Mouse (Mus musculus) liver, adult 2 months (tissue): ENCODE measurements around the gene Sema4c. TPM values are rescaled to one million over a fixed set of nuclear protein-coding genes. Genes with fewer than 3 reads are reported as not detected.

ENCODE experiments used
- DNase-seq: peaks from one replicate; pipeline ENCODE4 v3.0.0-alpha.2; 2011; ENCODE audit warnings: low read depth, low spot score; ENCODE audit errors: extremely low read depth
- H3K27ac ChIP-seq: fragments of 200-500 bp; replicated peaks from 2 replicates; pipeline ENCODE4 v1.5.1; 2012; ENCODE audit warnings: low read depth, mild to moderate bottlenecking, control low read depth, inconsistent platforms, low read length; ENCODE audit not compliant: insufficient read depth
- H3K27me3 ChIP-seq: fragments of 200-500 bp; 2 replicates; pipeline ENCODE4 v1.6.1; 2012; ENCODE audit warnings: mild to moderate bottlenecking, moderate library complexity, low read length, inconsistent platforms; ENCODE audit not compliant: control insufficient read depth, insufficient read depth
- H3K36me3 ChIP-seq: fragments of 200-500 bp; 2 replicates; pipeline ENCODE4 v1.6.1; 2012; ENCODE audit warnings: low read length, inconsistent platforms; ENCODE audit not compliant: control insufficient read depth, insufficient read depth
- H3K4me1 ChIP-seq: fragments of 200-500 bp; 2 replicates; pipeline ENCODE4 v1.6.1; 2011; ENCODE audit warnings: low read length; ENCODE audit not compliant: control insufficient read depth, insufficient read depth
- H3K4me3 ChIP-seq: fragments of 200-500 bp; 2 replicates; pipeline ENCODE4 v1.5.1; 2011; ENCODE audit warnings: low read depth, mild to moderate bottlenecking, control low read depth, low read length, moderate library complexity; ENCODE audit not compliant: insufficient read depth
- H3K79me2 ChIP-seq: fragments of 200-500 bp; 2 replicates; pipeline ENCODE4 v1.6.1; 2012; ENCODE audit warnings: inconsistent platforms, mild to moderate bottlenecking, low read length, moderate library complexity; ENCODE audit not compliant: control insufficient read depth, insufficient read depth
- H3K9ac ChIP-seq: fragments of 200-500 bp; 2 replicates; pipeline ENCODE4 v1.6.1; 2012; ENCODE audit warnings: low read depth, mild to moderate bottlenecking, control low read depth, inconsistent platforms, low read length
- CTCF ChIP-seq: fragments of 200-500 bp; IDR thresholded peaks from 2 replicates; pipeline ENCODE4 v1.5.1; 2011; ENCODE audit warnings: low read depth, low read length, control low read depth
- POLR2A ChIP-seq: fragments of 200-500 bp; IDR thresholded peaks from 2 replicates; pipeline ENCODE4 v1.6.1; 2011; ENCODE audit warnings: low read length, control low read depth; ENCODE audit not compliant: insufficient read depth; ENCODE audit errors: extremely low read depth
- WGBS: fragments of 180-500 bp; shearing (Covaris S2); methylation state at CpG from one replicate; pipeline ENCODE4 v1.1.7; 2018; 5-methylcytosine and 5-hydroxymethylcytosine counted together
- polyA plus RNA-seq: library from polyadenylated mRNA; depleted of rRNA; stranded (reverse); fragments of >200 nt; gene quantifications from 2 replicates; pipeline ENCODE4 v1.2.3, GENCODE M21; 2012
- total RNA-seq: library from RNA; depleted of rRNA; stranded (reverse); fragments of >200 nt; gene quantifications from 2 replicates; pipeline ENCODE4 v1.2.3, GENCODE M21; 2014

Gene Sema4c
- total and polyA plus RNA-seq, 2 experiments: 1.5 to 2.4 TPM

GRCm38 (mm10) chr1:36570320-36570719, 12.2 kb upstream of the Sema4c start:
- no peak overlapping the region for H3K4me3 ChIP-seq
- no peaks in the 10 kb centered on the region for H3K27me3 ChIP-seq
- TF ChIP-seq CTCF (no peak), POLR2A (no peak)
- no peaks in the 10 kb centered on the region for H3K79me2 ChIP-seq
- H3K27ac ChIP-seq: 0 out of 2 replicates have a peak overlapping the region, but pooled peaks have one; percentile 10
- H3K4me1 ChIP-seq: peaks cover 5% of the 10 kb centered on the region; the same call in 1 of the 2 replicates
- no peak overlapping the region for H3K9ac ChIP-seq
- DNase-seq: no peak
- H3K36me3 ChIP-seq: no peaks in the 10 kb centered on the region
- WGBS: 92% methylated on average over 5 of the region's 5 CpGs

GRCm38 (mm10) chr1:36569694-36570276, 11.6 kb upstream of the Sema4c start:
- no peaks in the 10 kb centered on the region for H3K27me3 ChIP-seq
- H3K9ac ChIP-seq: 0 out of 2 replicates have a peak overlapping the region, but pooled peaks have one; percentile 11
- no peaks in the 10 kb centered on the region for H3K36me3 ChIP-seq
- no peaks in the 10 kb centered on the region for H3K79me2 ChIP-seq
- peak overlapping the region; percentile 48 for H3K27ac ChIP-seq
- WGBS: 64% methylated on average over 7 of the region's 7 CpGs
- H3K4me1 ChIP-seq: peaks cover 5% of the 10 kb centered on the region; the same call in 1 of the 2 replicates
- TF ChIP-seq CTCF (no peak), POLR2A (no peak)
- no peak for DNase-seq
- H3K4me3 ChIP-seq: no peak overlapping the region

- Histone ChIP-seq H3K4me3 (no peak overlapping the region), H3K79me2 (no peaks in the 10 kb centered on the region), H3K27ac (peak overlapping the region; percentile 48; the same call in 1 of the 2 replicates), H3K9ac (no peak overlapping the region), H3K36me3 (no peaks in the 10 kb centered on the region), H3K4me1 (peaks cover 6% of the 10 kb centered on the region; the same call in 1 of the 2 replicates), H3K27me3 (no peaks in the 10 kb centered on the region)
- 71% methylated on average over 4 of the region's 4 CpGs for WGBS
- TF ChIP-seq CTCF: no peak
- no peak for TF ChIP-seq POLR2A
- DNase-seq: no peak
These were observed 10.6 kb upstream of the Sema4c start for GRCm38 (mm10) chr1:36568776-36569175.

GRCm38 (mm10) chr1:36567818-36568603, 9.9 kb upstream of the Sema4c start:
- WGBS: 59% methylated on average over 21 of the region's 21 CpGs

GRCm38 (mm10) chr1:36566425-36566824, 8.3 kb upstream of the Sema4c start:
- H3K9ac ChIP-seq: no peak overlapping the region
- no peaks in the 10 kb centered on the region for H3K36me3 ChIP-seq
- no peak for DNase-seq
- no peaks in the 10 kb centered on the region for H3K27me3 ChIP-seq
- WGBS: 41% methylated on average over 2 of the region's 2 CpGs
- H3K79me2 ChIP-seq: no peaks in the 10 kb centered on the region
- no peak overlapping the region for H3K27ac ChIP-seq
- H3K4me1 ChIP-seq: peaks cover 8% of the 10 kb centered on the region; the same call in 1 of the 2 replicates
- no peak overlapping the region for H3K4me3 ChIP-seq
- no peak for TF ChIP-seq POLR2A
- no peak for TF ChIP-seq CTCF

More at GRCm38 (mm10) chr1:36567818-36568603, 9.9 kb upstream of the Sema4c start:
- H3K27me3 ChIP-seq: no peaks in the 10 kb centered on the region
- no peaks in the 10 kb centered on the region for H3K79me2 ChIP-seq
- DNase-seq: peak; percentile 19
- H3K4me3 ChIP-seq: no peak overlapping the region
- 0 out of 2 replicates have a peak overlapping the region, but pooled peaks have one; percentile 25 for H3K27ac ChIP-seq
- TF ChIP-seq CTCF (no peak), POLR2A (no peak)
- H3K36me3 ChIP-seq: no peaks in the 10 kb centered on the region
- peaks cover 8% of the 10 kb centered on the region; the same call in 1 of the 2 replicates for H3K4me1 ChIP-seq
- H3K9ac ChIP-seq: no peak overlapping the region
